Mouse (Mus musculus): ENCODE results near the gene Dpy19l1.

The Dpy19l1 gene

DNA sequence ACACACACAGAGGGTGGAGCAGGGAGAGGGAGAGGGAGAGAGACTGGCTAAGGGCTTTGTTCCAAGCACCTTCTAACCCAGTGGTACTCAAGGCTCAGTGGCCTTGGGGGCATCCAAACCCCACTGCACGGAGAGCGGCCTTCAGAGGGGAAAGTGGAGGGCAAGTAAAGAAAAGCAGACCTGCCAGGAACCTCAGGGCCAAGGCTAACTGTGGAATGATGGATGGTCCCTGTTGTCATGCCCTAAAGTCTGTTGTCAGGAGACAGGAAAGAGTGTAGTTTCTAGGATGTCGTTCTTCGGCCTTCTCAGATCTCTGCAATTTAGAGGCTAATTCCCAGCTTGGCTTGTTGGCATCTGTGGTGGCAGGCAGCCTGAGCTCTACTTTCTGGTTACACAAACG is 32.8 kb downstream of the Dpy19l1 start:
- no peak for DNase-seq (ENCODE audit: low spot score)

DNA sequence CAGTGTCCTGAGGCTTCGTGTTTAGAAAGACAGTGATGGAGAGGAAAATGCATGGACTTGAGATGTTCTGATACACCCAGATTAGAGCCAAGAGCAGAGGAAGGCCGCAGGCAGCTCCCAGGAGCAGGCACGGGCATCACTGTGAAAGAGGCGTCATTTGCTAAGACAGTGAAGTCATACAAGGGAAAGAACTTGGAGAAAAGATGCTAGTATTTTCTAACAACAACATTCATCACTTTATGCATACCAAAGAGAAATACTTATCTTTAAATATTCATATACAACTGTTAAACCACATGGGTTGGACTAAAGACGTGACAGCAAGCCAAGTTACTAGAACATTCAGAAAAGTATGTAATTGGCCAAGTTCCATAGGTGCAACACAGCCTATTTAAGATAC is 35.8 kb downstream of the Dpy19l1 start:
- no peak for DNase-seq (ENCODE audit: low spot score)

GRCm38 (mm10) chr9:24466649-24467048 is 36.3 kb downstream of the Dpy19l1 start:
- DNase-seq (ENCODE audit: low spot score), result no peak

- no peak for DNase-seq (ENCODE audit: low spot score)
These were observed 41.5 kb downstream of the Dpy19l1 start for GRCm38 (mm10) chr9:24461379-24461961.

GRCm38 (mm10) chr9:24453833-24454232 is 49.1 kb downstream of the Dpy19l1 start:
- DNase-seq (ENCODE audit: low spot score), result no peak

DNA sequence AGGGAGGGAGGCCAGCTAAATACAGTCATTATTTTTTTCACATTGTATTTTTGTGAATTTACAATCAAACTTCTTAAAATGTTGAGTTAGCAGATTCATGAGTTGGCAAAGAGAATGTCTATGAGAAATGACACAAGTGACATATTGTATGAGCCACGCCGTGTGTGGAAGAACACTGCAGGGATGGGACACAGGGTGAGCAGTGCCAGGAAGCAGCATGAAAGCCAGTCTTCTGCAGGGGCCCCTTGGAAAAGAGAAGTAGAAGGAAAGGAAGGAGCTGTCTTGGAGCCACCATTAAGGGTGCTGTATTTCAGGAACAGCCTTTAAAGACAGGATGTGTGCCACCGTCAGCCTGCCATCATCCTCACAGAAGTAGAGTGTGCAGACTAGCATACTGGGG is 52.0 kb downstream of the Dpy19l1 start:
- no peak for DNase-seq (ENCODE audit: low spot score)

DNA sequence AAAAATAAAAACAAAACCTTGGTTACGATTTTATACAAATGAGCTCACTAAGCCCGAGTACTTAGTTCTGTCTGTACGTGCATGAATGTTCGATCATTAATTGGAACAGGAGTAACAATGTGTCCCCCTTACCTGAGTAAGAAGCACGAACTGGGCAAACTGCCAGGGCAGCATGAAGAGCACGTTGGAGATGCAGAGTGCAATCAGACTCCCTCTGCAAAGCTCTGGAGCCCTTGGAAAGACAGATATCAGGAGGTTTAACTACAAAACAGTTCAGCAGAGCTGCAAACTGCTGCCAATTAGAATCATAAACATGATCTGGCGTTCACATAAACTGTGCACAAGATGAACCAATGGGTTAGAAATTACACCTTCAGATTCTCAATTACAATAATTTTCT is 52.4 kb downstream of the Dpy19l1 start:
- no peak for DNase-seq (ENCODE audit: low spot score)

DNA sequence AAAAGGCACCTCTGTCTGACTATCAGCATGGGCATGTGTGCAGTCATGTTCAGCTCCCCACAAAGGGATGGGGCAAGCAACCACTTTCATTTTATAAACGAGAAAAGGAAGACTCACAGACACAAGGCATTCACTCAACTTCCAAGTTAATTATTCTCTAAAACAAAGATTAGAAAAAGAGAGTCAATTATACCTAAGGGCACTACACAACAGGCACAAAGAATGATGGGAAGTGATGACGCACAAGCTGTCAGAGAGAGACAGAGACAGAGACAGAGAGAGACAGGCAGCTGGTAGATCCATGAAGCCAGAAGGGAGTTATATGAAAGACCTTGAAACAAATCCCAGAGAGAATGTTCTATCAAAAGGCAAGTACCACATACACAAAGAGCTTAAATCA is 68.0 kb downstream of the Dpy19l1 start:
- DNase-seq (ENCODE audit: low spot score), result no peak

- DNase-seq (ENCODE audit: low spot score), result no peak
These were observed 73.2 kb downstream of the Dpy19l1 start for GRCm38 (mm10) chr9:24429721-24430120.

DNA sequence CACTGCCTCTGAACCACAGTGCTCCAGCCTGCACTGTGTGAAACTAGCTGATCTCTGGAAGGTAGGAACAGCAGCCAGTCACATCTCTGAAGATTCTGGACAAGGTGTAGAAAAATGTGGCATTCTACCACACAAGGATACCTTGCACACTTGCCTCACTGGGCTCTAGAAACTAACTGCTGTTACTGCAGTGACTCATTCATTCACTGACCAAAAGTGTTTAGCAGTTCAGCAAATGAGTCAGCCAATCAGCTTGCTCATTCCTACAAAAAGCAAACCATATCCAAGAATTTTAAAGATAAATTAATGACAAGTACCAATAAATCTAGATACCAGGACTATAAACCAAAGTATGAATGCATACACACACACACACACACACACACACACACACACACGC is 77.3 kb downstream of the Dpy19l1 start:
- DNase-seq (ENCODE audit: low spot score), result no peak

GRCm38 (mm10) chr9:24423241-24423640 is 79.7 kb downstream of the Dpy19l1 start:
- no peak for DNase-seq (ENCODE audit: low spot score)

GRCm38 (mm10) chr9:24421888-24422287 is 81.1 kb downstream of the Dpy19l1 start:
- no peak for DNase-seq (ENCODE audit: low spot score)

DNA sequence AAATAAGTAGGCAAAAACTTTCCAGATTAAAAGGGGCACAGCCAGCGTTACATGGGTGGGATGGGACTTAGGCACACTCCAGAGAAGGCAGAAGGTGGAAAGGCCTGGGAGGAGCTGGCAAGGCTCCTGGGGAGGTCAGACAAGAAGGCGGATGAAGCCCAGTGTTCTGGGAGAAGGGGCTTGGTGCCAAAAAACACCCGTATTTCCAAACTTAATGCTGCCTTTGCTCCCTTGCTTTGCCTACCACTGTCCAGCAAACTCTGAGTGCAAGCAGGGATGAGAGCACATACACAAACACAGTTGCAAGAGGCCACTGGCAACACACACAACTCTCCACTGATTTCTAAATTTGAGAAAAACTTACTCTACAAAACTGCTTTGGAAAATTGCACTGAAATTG is 81.7 kb downstream of the Dpy19l1 start:
- DNase-seq (ENCODE audit: low spot score), result no peak

DNA sequence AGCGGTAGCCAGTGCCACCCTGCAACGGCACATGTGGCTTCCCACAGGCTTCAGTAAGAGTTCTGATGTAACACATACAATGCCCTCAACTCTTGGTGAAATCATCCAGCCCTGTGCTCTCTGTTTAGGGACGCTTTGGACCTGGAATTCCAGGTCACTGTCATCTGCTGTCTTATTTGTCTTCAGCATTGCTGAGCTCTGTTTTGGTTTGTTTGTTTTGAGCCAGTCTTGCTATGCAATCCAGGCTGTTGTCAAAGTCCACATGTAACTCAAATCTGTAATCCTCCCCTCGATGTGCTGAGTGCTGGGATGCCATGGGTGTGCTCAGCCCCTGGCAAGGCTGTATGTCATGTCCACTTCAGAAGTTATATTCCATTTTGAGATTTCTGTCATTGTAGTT is 82.8 kb downstream of the Dpy19l1 start:
- DNase-seq (ENCODE audit: low spot score), result no peak

GRCm38 (mm10) chr9:24418281-24418680 is 84.7 kb downstream of the Dpy19l1 start:
- DNase-seq (ENCODE audit: low spot score), result no peak

DNA sequence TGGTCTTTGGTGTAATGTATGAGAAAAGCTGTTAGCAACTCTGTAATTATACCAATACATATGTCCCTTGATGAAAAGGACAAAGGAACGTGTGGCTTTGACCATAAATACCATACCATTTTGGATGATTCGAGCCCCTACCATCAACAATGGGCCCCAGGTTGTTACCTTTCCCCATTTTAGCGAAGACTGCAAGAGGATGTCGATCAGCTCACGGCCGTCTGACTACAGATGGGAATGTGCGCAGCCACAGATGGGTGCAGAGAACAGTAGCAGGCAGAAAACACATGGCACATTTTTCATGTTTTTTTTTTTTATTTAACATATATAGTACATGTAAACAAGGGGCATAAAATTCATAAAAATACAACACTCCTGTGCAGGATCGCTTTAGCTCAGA is 91.5 kb downstream of the Dpy19l1 start:
- DNase-seq (ENCODE audit: low spot score), result no peak

DNA sequence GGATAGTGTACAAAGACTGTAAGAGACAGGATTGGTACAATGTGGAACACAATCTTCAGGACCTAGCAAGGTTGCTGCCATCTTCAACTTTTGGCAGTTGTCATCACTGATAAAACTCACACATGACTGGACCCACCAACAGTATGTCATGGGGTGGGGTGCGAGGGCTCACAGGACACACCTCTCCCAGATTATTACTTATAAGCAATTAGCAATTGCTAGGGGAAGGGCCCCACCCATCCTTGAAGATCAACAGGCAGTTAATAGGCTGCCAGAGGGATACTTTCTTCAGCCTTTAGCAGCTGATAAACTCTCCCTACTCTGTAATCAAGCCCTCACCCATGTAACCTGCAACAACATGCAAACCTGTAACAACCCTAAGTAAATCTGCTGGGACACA is 92.5 kb downstream of the Dpy19l1 start:
- no peak for DNase-seq (ENCODE audit: low spot score)

GRCm38 (mm10) chr9:24407992-24408391 is 94.9 kb downstream of the Dpy19l1 start:
- no peak for DNase-seq (ENCODE audit: low spot score)

DNA sequence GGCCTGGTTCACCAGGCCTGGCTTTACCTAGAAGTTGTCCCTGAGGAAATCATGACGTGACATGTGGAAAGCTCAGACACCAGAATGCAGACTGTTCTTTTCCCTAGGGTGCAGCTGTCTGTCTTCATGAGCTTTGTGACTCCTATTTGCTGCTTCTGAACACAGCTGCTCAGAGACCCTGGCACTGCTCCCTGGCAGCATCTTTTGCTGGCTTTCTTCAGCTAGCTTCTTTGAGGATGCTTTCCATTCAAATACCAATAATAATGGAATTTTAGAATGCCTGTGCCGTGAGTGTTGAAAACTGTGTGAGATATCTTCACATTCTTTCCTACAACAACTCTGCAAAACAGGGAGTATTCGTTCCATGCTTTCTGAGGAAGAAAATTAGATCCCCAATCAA is 108.8 kb downstream of the Dpy19l1 start:
- DNase-seq (ENCODE audit: low spot score), result no peak

GRCm38 (mm10) chr9:24390807-24391370 is 112.1 kb downstream of the Dpy19l1 start:
- DNase-seq (ENCODE audit: low spot score), result no peak

DNA sequence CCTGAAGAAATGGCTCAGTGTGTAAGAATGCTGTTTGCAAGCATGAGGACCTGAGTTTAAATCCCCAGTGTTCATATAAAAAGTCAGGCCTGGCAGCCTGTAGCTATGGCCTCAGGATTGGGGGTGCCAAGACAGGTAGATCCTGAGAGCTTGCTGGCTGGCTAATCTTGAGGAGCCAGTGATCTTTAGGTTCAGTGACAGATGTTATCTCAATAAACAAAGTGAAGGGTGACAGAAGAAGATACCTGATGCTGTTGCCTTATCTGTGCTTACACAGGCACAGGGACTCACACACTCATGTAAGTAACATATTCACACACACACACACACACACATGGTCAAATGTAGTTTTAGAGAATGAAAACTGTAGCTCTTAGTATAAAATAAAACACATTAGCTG is 115.7 kb downstream of the Dpy19l1 start:
- DNase-seq (ENCODE audit: low spot score), result no peak

DNA sequence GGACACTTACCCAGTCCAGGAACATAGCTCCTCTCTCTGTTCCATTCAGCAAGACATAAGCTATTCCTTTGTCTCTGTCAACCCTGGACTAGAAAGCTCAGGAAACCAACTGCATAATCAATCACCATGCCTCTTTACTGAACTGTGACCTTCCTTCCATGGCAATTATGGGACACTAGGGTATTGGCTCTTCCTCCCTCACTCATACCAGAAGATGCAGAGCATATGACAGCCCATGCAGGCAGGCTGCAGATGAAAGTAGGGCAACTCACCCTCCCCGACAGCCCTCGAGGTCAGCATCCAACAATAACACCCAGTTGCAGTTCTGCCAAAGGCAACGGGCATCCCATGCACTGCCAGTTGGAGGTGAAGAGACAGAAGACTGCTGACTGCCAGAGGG is 123.6 kb downstream of the Dpy19l1 start:
- DNase-seq (ENCODE audit: low spot score), result no peak

GRCm38 (mm10) chr9:24378848-24379247 is 124.1 kb downstream of the Dpy19l1 start:
- DNase-seq (ENCODE audit: low spot score), result no peak

Data from T-cell, adult 2 months (primary cell).